Mouse (Mus musculus): ENCODE results near the gene Dnajc4.
A peak's percentile ranks its signal among the peaks of the same experiment; 100 is the strongest.

Gene Dnajc4

DNA sequence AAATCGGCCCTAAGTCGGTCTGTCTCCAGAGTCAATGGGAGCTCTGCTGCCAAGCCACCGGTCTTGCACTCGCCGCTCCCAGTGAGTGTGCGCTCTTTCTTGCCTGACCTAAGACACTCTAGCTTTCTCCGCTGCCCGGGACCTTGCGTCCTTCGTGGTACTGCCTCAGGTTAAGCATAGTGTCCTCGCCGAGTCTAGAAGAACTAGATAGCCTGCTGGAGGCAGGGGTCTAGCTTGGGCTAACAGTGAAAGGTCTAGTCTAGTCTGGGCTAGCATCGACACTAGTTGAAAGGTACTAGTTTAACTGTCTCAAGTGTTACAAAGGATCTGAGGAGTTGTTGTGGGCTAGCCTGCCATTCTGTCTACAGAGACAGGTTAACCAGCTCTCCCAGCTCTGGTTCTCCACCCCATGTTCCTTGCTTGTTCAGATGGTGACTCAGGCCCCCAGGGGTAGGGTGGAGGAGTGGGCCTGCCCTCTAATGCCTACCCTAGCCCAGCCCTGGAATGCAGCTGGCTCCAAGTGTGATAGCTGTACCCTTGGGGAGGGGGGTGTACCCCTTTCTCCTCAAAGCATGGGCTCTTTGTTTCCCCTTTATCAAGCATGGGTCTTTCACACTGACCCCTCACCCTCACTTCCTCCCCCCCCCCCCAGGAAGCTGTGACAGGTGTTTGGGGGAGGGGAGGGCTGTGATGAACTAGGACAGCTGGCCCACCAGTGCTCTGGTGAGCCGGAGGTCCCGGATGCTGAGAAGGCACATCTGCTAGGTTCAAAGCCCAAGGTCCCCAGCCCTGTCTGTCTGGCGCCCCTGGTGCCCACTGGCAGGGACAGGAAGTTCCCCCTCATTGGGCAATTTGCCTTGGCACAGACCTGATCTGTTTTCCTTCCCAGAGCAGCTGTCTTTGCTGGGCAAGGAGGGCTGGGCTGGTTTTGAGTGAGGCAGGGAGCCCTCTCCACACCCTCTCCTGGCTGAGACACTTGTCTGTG is 16.5 kb downstream of the Dnajc4 start, which contains the start of gene Plcb3:
Plcb3 (minus strand) TSS at position 934 of the 985 bp plus-strand sequence.
- DNase-seq (ENCODE audit: low read depth, low spot score) = no peak

DNA sequence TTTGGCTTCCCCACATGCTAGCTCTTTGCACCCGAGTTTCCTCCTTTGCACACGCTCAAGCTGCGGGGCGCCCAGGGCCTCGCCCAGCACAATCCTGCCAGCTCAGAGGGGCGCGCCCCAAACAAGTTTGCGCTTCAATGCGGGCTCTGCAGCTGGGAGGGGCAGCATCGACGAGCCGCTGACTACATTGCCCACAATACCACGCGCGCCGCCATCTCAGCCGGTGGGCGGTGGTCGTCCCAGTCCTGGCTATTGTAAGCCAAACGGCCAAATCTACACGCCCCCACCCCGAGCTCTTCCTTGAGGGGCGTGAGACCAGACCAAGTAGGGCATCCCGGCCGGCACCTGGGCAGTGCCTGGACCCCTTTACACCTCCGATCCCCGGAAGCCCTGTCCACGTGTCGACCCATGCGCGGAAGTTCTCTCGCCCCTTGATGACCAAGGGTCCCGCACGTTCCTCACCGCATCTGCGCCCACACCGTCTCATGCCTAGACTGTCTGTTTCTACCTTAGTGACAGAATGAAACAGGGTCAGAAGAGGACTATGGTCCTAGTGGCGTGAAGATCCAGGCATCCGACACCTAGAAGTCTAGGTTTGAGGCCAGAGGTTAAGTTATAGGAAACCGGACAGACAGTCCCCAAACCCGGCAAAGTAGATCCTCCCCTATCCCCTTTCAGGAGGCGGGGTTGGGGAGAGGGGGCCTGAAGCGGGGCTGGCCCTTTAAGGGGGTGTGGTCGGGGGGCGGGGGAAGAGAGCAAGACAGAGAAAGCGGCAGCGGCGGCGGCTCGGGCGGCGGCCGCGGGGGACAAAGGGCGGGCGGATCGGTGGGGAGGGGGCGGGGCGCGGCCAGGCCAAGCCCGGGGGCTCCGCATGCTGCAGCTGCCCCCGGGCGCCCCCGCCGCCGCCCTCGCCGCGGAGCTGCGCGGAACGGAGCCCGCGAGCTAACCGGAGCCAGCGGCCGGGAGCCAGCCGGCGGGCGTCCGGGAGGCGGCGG is 17.9 kb downstream of the Dnajc4 start, which contains the start of gene Ppp1r14b:
Ppp1r14b (plus strand) TSS at position 758 of the 995 bp plus-strand sequence.
- DNase-seq (ENCODE audit: low read depth, low spot score) = peak; percentile 70

DNA sequence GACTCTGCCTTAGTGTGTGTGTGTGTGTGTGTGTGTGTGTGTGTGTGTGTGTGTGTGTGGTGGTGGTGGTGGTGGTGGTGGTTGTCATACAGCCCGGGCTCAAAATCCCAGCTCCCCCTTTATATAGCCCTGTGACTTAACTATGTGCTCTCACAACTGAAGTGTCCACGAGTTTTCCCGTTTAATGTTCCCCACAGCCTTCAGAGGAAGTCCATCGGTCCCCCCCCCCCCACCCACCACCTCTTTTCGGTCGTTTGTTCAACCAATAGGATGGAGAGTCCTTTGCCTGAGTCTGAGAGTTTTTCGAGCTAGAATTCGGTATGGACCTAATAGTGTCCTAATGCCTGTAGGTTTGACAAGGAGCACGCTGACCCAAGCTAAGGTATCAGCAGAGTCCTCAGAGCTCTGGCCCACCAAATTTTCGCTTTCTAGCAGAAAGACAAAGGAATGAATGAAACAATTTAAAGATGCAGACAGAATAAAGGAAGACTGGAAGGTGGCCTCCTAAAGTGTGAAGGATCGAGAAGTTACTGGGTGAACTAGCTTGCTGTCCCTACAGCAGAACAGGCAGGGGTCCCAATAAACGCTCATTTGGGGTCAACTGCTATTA is 18.7 kb downstream of the Dnajc4 start:
- DNase-seq (ENCODE audit: low read depth, low spot score) = no peak

DNA sequence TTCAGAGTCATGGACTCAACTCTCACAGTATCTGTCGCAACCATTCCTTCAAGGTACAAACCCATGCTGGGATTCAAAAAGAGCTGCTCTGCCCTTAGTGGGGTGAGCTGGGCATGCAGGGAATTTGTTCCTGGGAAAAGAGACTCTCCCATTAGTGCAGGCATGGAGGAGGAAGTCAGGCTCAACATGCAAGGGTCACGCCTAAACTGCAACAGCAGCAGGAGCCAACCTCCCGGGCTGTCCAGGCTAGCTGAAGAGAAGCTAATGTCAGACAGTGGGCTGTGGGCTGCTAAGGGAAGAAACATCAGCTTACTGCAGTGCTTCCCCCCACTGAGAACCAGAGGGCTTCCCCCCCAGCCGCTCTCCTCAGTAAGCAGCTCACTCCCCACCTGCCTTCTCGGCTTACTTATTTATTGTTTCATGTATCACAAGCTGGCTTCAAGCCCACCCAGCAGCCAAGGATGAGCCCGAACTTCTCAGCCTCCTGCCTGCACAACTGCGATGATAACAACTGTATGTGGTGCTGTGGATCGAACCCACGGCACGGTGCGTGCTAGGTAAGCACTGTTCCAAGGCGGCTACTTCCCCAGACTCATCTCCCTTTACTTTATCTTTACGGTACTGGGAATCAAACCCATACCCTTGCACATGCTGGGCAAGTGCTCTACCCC is 20.0 kb downstream of the Dnajc4 start:
- no peak for DNase-seq (ENCODE audit: low read depth, low spot score)

DNA sequence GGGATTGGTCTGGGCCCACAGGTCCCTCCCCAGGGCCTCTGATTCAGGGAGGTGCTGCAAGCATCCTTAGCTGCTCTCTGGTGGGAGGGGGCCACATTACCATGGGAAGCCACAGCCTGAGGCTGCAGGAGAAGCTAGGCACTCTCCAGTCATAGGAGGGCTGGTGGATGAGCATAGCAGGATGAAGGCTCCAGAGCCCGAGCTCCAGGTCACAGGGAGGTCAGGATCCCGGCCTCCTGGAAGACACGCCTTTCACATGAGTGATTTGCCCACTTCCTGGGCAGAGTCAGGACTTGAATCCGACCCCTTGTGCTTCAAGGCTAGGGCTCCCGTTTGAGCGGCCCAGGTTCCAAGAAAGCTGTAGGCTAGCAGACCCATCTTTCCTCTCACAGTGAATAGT is 20.7 kb downstream of the Dnajc4 start:
- DNase-seq (ENCODE audit: low read depth, low spot score) = no peak

DNA sequence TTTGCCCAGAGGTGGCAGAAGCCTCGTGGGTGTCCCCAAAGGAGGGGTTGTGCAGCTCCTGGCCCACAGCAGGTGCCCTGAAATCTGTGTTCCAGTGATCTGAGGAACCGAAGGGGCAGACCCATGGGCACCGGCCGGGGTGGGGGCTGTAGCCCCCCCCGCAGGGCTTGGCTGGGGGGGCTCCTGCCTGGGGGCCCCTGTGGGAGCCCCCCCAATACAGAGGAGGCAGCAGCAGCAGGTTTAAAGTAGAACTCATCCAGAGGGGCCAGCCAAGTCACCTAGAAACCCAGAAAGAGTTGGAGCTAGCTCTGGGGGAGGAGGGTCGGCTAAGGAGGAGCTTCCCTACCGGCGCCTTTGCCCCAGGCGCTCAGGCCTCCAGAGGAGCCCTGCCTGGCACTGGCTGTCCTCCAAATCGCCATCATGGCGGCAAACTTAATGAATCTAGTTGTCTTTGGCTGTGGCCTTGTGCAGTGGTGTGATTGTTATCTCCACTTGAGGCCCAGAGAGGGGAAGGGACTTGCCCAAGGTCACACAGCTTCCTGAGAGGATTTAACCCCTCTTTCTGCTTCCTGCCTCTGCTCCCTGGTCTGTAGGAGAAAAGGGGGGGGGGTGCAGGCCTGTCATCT is 21.8 kb downstream of the Dnajc4 start:
- no peak for DNase-seq (ENCODE audit: low read depth, low spot score)

DNA sequence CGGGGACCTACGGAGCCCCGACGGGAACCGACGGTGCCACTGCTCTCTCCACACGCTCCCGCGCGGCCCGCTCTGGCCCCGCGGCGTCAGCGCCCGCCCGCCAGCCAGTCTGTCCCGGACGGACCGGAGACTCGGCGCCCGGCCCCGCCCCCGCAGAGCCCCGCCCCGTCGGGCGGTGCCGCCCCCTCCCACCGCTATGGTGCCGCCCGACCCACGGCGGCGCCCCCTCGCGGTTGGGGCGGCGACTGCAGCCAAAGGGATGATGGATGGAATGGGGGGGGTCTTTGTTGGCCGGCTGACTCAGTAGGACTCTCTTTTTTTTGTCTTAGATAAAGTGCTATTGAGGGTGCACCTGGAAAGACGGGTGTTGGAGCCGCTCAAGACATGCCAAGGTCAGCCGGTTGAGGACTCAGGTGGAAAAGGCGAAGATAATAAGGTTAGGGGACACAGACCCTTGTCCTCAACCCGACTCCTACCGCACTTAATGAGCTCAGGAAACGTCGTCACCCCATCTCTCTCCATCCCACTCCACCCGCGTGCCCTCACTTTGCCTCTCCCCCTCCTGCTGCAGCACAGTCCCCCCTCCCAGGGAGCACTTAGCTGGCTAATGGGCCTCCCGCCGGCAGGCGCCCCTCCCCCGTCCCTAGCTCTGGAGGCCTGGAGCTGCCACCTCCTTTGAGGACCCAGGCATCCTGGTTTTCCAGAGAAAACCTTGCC is 22.5 kb downstream of the Dnajc4 start:
- no peak for DNase-seq (ENCODE audit: low read depth, low spot score)

DNA sequence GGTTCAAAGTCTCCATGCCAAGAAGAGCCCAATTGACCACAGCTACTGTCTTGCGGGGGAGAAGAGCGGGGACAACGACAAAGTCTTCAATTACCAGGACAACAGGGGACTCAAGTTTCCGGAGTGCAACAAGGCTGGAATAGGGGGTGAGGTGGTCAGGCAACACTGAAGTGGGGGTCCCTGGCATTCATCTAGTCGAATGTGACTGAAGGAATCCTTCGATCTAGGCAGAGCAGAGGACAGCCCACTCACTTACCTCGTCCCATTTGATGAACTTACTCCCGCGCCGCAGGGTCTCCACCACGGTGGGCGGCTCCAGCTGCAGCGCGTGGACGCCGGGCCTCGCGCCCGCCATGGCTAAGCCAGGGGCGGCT is 23.1 kb downstream of the Dnajc4 start:
- no peak for DNase-seq (ENCODE audit: low read depth, low spot score)

DNA sequence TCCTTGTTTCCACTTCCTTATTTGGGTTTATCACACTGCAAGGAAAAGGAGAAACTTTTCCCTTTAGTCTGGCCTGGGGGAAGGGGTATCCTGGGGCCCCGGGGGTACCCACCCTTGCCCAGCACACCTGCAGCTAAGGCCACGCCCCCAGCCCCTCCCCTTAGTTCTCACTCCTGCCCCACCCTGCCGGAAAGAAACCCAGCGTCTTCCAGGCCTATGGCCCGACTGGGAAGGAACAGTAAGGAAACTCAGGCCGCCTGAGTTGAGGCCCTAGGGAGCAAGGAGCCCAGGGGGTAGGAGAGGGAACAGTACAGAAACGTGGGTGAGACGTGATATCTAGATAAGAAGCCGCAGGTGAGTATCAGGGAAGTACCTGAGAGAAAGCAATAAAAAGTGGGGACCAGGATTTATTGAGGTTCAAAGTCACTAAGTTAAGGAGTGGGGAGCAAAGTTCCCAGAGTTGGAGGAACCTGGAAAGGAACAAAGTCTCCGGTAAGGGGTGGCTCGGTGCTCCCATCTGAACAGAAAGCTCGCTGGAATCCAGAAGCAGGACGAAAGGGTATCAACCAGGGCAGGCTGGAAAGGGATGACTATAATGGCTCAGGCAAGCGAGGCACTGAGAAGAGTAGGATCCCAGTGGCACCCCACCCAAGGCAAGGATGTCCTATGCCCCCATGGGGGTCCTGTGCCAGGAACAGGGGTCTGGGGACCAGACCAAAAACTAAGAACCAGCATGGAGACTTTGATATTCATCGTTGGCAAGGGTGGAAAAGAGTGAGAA is 23.7 kb downstream of the Dnajc4 start:
- no peak for DNase-seq (ENCODE audit: low read depth, low spot score)

DNA sequence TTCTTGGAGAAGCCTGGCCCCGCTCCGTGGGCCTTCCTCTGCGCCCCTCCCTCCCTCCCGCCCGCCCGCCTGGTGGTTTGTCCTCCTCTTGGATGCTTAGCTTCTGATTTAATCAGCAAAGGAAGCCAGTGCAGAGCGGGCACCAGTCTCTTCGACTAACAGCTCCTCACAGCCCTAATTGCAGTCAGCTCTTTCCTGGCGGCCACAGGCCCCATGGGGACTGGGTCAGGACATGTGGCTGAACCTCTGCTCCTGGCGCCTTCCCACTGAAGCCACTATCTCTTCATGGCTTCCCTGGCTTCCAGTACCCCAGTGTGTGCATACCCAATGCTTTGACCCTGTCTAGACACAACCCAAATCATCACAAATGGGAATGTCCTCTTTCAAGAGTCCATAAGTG is 35.9 kb downstream of the Dnajc4 start:
- no peak for DNase-seq (ENCODE audit: low read depth, low spot score)

DNA sequence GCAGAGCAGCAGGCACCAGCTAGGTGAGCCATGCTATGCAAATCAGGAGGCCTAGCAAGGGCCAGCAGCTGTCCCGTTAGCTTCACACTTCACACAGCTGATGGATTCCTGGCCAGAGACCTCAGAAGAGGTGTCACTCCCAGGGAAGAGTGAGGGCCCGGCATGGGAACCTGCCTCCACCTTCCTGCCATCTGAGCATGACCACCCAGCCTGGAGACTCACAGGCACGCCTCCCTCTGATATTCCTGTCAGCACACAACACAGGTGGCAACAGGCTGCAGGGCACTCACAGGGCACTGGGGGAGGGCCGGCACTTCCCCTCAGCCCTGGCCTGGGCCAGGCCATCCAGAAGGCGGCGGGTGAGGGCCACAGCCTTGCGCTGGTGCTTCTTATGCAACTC is 36.9 kb downstream of the Dnajc4 start:
- DNase-seq (ENCODE audit: low read depth, low spot score) = no peak

DNA sequence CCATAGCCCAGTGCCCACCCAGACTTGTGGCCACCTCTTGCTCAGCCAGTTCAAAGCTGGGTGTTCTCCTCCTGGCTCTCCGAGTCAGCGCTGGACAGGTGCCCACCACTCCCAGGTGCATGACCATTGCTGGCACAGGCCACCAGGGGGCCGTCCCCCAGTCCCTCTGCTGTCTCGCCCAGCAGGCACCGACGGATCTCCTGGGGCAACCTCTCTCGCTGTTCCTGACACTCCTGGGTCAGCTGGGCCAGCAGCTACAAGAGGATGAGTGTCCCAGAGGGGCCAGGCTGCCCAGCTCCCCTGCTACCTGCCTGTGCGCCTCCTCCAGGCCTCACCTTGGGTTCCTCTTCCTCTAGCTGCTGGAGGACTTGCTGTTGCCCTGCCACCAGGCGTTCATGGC is 38.3 kb downstream of the Dnajc4 start:
- DNase-seq (ENCODE audit: low read depth, low spot score) = no peak

DNA sequence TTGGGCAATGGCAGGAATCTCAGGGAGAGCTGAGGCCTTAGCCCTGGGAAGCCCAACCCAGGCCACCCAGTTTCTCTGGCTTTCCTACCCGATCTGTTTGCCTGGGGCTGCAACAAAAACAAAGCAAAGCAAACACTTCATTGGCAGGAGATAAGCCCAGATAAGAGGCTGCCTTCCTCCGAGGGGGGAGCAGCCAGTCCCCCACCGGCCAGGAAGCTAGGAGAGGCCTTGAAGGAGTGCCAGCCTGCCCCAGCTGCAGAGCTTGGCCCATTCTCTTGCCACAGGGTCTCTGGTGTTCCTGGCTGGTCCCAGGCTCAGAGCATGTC is 39.7 kb downstream of the Dnajc4 start:
- no peak for DNase-seq (ENCODE audit: low read depth, low spot score)

DNA sequence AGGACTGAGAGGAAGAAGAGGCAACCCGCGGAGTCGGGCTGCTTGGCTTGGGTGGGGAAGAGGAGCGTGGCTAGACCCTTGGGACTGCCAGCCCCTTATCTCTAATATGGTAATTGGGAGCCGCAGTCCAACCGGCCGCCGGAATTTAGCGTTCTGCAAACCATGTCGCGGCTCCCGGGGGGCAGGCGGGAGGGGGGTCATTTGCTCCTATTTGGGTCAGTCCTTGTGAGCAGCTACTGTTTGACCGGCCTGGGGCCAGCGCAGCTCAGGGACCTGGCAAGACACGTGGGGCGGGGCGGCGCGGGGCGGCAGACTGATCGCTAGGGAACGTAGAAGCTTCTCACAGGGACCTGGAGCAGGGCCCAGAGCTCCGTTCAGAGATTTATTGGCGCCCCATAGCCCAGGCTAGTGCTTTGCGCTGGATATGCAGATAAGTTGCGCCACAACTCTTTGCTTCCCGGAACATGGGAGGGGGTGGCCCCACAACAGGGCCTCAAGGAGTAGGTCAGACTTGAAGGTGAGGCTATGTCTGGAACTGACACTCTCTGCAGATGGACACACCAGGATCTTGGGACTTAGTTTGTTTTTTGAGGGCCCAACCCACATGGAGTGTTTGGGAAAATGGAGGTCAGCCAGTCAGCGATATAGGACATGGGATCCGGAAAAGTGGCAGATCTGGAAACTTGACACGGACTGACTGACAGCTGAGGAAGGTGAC is 40.2 kb downstream of the Dnajc4 start:
- no peak for DNase-seq (ENCODE audit: low read depth, low spot score)

DNA sequence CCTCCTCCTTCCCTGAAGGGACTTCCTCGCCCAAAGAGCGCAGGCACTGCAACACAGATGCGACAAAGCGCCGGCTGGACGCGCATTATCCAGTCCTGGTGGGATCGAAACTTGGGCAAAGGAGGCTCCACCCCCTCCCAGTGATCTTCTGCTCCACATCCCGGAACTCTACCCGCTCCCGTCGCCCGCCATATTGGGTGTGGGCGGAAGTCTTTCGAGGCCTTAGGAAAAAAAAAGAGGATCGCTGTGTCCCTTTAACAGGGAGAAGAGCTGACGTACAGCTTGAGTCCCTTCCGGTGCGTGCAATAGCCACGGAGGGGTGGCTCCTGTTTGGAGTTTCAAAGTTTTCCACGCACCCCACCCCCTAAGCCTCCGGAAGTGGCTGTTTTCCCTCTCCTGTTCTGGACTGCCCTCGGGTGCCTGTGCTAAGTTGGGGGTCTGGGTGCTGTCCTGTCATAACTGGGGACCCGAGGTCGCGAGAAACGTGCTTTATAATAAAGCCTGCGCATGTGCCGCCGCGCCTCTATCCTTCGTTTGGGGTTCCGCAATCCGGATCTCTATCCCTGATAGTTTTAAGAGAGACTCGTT is 40.9 kb downstream of the Dnajc4 start:
- DNase-seq (ENCODE audit: low read depth, low spot score) = peak; percentile 72

DNA sequence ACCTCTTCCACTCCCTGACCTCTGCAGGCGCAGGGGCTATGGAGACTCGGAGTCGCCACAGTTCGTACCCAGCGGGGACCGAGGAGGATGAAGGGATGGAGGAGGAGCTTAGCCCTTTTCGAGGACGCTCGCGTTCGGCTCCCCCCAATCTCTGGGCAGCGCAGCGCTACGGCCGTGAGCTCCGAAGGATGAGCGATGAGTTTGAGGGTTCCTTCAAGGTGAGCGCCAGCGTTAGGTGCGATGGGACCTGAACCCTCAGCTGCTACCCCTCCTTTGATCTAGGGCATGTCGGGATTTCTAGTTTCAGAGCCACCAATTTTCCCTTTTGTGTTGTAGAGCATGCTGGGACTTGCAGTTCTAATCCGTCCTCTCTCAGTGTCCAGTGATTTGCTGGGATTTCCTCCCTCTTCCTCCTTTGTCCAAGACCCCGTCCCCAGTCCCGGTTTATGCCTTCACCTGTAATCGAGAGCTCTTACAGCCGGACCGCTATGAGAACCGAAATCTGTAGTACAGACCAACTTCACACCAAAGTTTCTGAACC is 41.7 kb downstream of the Dnajc4 start:
- no peak for DNase-seq (ENCODE audit: low read depth, low spot score)

DNA sequence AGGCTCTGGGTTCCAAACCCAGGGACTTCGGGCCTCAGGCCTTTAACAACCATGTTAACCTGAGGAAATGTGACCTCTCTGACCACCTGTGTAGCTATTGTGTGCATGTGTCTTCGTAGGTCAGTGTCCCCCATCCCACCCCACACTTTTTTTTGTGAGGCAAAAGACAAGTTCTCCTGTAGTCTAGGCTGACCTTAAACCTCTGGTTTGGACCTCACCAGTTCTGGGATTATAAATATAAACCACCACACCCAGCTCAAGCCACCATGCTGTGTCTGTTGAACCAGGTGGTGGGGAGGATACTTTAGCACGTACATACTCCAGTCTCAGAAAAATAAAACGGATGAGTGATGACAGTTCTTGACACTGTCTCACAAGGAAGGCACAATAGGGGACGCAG is 42.4 kb downstream of the Dnajc4 start:
- DNase-seq (ENCODE audit: low read depth, low spot score) = no peak

DNA sequence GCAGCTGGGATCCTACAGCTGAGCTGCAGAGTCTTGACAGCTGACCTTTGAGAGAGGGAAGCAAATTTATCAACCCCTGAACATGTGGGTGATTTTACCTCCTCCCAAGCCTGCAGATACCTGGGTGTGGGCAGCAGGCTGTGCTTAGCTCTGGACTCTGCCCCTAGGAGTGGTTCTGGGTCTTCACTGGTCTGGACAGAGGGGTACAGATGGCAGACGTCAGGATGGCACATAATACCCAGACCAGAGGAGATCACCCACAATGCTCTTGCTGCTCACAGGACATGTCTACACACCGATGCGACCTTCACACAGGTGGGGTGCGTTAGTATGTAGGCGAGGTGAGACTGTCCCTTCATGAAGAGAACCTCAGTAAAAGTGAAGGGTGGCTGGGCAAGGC is 42.8 kb downstream of the Dnajc4 start:
- no peak for DNase-seq (ENCODE audit: low read depth, low spot score)

Measured in WW6 (cell line).